Mouse (Mus musculus): ENCODE results near the gene Gm11437. TPM values are rescaled to one million over a fixed set of nuclear protein-coding genes. Genes with fewer than 3 reads are reported as not detected.

The Gm11437 gene
- polyA plus RNA-seq, 1 experiment = not detected

GRCm38 (mm10) chr11:84188530-84188929 lies 21.3 kb upstream of the Gm11437 start:
- H3K4me1 ChIP-seq (ENCODE audit: control insufficient read depth, insufficient read depth, low read length) = no peaks in the 10 kb centered on the region
- H3K27me3 ChIP-seq (ENCODE audit: control insufficient read depth, insufficient read depth, low read length) = no peaks in the 10 kb centered on the region
- TF ChIP-seq POLR2A (IDR thresholded peaks at IDR 0.05; ENCODE audit: control insufficient read depth, low read depth, low read length) (no peak), CTCF (IDR thresholded peaks at IDR 0.05; ENCODE audit: control insufficient read depth, insufficient read depth, insufficient replicate concordance, low read depth, low read length) (no peak)
- H3K36me3 ChIP-seq (ENCODE audit: control insufficient read depth, insufficient read depth, low read length) = no peaks in the 10 kb centered on the region
- no peak overlapping the region for H3K27ac ChIP-seq (ENCODE audit: control insufficient read depth, insufficient read depth, low read depth, low read length)
- no peak overlapping the region for H3K4me3 ChIP-seq (ENCODE audit: control insufficient read depth, low read depth, low read length)

- H3K4me3 ChIP-seq (ENCODE audit: control insufficient read depth, low read depth, low read length) = no peak overlapping the region
- no peaks in the 10 kb centered on the region for H3K36me3 ChIP-seq (ENCODE audit: control insufficient read depth, insufficient read depth, low read length)
- no peaks in the 10 kb centered on the region for H3K27me3 ChIP-seq (ENCODE audit: control insufficient read depth, insufficient read depth, low read length)
- peaks cover 5% of the 10 kb centered on the region for H3K4me1 ChIP-seq (ENCODE audit: control insufficient read depth, insufficient read depth, low read length)
- TF ChIP-seq POLR2A (IDR thresholded peaks at IDR 0.05; ENCODE audit: control insufficient read depth, low read depth, low read length) = no peak
- no peak for TF ChIP-seq CTCF (IDR thresholded peaks at IDR 0.05; ENCODE audit: control insufficient read depth, insufficient read depth, insufficient replicate concordance, low read depth, low read length)
- no peak overlapping the region for H3K27ac ChIP-seq (ENCODE audit: control insufficient read depth, insufficient read depth, low read depth, low read length)
Observed at GRCm38 (mm10) chr11:84181286-84181685, 14.0 kb upstream of the Gm11437 start.

- peaks cover 5% of the 10 kb centered on the region for H3K4me1 ChIP-seq (ENCODE audit: control insufficient read depth, insufficient read depth, low read length)
- H3K27me3 ChIP-seq (ENCODE audit: control insufficient read depth, insufficient read depth, low read length) = no peaks in the 10 kb centered on the region
- peak overlapping the region; percentile 88 for H3K4me3 ChIP-seq (ENCODE audit: control insufficient read depth, low read depth, low read length)
- H3K27ac ChIP-seq (ENCODE audit: control insufficient read depth, insufficient read depth, low read depth, low read length) = peak overlapping the region; percentile 78
- no peaks in the 10 kb centered on the region for H3K36me3 ChIP-seq (ENCODE audit: control insufficient read depth, insufficient read depth, low read length)
- no peak for TF ChIP-seq CTCF (IDR thresholded peaks at IDR 0.05; ENCODE audit: control insufficient read depth, insufficient read depth, insufficient replicate concordance, low read depth, low read length)
- peak; percentile 57 for TF ChIP-seq POLR2A (IDR thresholded peaks at IDR 0.05; ENCODE audit: control insufficient read depth, low read depth, low read length)
Observed at GRCm38 (mm10) chr11:84179954-84180598, 12.8 kb upstream of the Gm11437 start.

- H3K27me3 ChIP-seq (ENCODE audit: control insufficient read depth, insufficient read depth, low read length) = no peaks in the 10 kb centered on the region
- no peaks in the 10 kb centered on the region for H3K36me3 ChIP-seq (ENCODE audit: control insufficient read depth, insufficient read depth, low read length)
- peak overlapping the region; percentile 78 for H3K27ac ChIP-seq (ENCODE audit: control insufficient read depth, insufficient read depth, low read depth, low read length)
- peak; percentile 35; the same call in 1 of the 2 replicates for TF ChIP-seq CTCF (IDR thresholded peaks at IDR 0.05; ENCODE audit: control insufficient read depth, insufficient read depth, insufficient replicate concordance, low read depth, low read length)
- peak; percentile 53 for TF ChIP-seq POLR2A (IDR thresholded peaks at IDR 0.05; ENCODE audit: control insufficient read depth, low read depth, low read length)
- peak overlapping the region; percentile 88 for H3K4me3 ChIP-seq (ENCODE audit: control insufficient read depth, low read depth, low read length)
- peaks cover 5% of the 10 kb centered on the region for H3K4me1 ChIP-seq (ENCODE audit: control insufficient read depth, insufficient read depth, low read length)
Observed at GRCm38 (mm10) chr11:84179226-84179953, 12.1 kb upstream of the Gm11437 start.

GRCm38 (mm10) chr11:84178571-84178970 lies 11.3 kb upstream of the Gm11437 start:
- TF ChIP-seq CTCF (IDR thresholded peaks at IDR 0.05; ENCODE audit: control insufficient read depth, insufficient read depth, insufficient replicate concordance, low read depth, low read length) (no peak), POLR2A (IDR thresholded peaks at IDR 0.05; ENCODE audit: control insufficient read depth, low read depth, low read length) (no peak)
- H3K27ac ChIP-seq (ENCODE audit: control insufficient read depth, insufficient read depth, low read depth, low read length) = no peak overlapping the region
- no peaks in the 10 kb centered on the region for H3K27me3 ChIP-seq (ENCODE audit: control insufficient read depth, insufficient read depth, low read length)
- H3K4me1 ChIP-seq (ENCODE audit: control insufficient read depth, insufficient read depth, low read length) = peaks cover 5% of the 10 kb centered on the region
- no peaks in the 10 kb centered on the region for H3K36me3 ChIP-seq (ENCODE audit: control insufficient read depth, insufficient read depth, low read length)
- no peak overlapping the region for H3K4me3 ChIP-seq (ENCODE audit: control insufficient read depth, low read depth, low read length)

- TF ChIP-seq CTCF (IDR thresholded peaks at IDR 0.05; ENCODE audit: control insufficient read depth, insufficient read depth, insufficient replicate concordance, low read depth, low read length) = no peak
- TF ChIP-seq POLR2A (IDR thresholded peaks at IDR 0.05; ENCODE audit: control insufficient read depth, low read depth, low read length) = no peak
Observed at GRCm38 (mm10) chr11:84172539-84173435, 5.5 kb upstream of the Gm11437 start.

More at GRCm38 (mm10) chr11:84172539-84173435, 5.5 kb upstream of the Gm11437 start:
- H3K27ac ChIP-seq (ENCODE audit: control insufficient read depth, insufficient read depth, low read depth, low read length) = no peak overlapping the region
- no peaks in the 10 kb centered on the region for H3K27me3 ChIP-seq (ENCODE audit: control insufficient read depth, insufficient read depth, low read length)
- no peaks in the 10 kb centered on the region for H3K4me1 ChIP-seq (ENCODE audit: control insufficient read depth, insufficient read depth, low read length)
- no peak overlapping the region for H3K4me3 ChIP-seq (ENCODE audit: control insufficient read depth, low read depth, low read length)
- no peaks in the 10 kb centered on the region for H3K36me3 ChIP-seq (ENCODE audit: control insufficient read depth, insufficient read depth, low read length)
